Mouse (Mus musculus) spleen, adult 12 weeks (tissue): Measurements from ENCODE around the gene Psmb11.

Experiments
- DNase-seq: peaks from one replicate; pipeline ENCODE4 v3.0.0; 2022; ENCODE audit warnings: low spot score

Gene Psmb11

GRCm38 (mm10) chr14:54621133-54621532, at the start of gene Psmb11:
TSS of gene Psmb11 (plus strand) at chr14:54621433.
- no peak for DNase-seq

GRCm38 (mm10) chr14:54572122-54572521, 49.1 kb upstream of the Psmb11 start:
- DNase-seq, result no peak

- DNase-seq, result no peak
Observed at GRCm38 (mm10) chr14:54572790-54573736, 48.2 kb upstream of the Psmb11 start.

DNA sequence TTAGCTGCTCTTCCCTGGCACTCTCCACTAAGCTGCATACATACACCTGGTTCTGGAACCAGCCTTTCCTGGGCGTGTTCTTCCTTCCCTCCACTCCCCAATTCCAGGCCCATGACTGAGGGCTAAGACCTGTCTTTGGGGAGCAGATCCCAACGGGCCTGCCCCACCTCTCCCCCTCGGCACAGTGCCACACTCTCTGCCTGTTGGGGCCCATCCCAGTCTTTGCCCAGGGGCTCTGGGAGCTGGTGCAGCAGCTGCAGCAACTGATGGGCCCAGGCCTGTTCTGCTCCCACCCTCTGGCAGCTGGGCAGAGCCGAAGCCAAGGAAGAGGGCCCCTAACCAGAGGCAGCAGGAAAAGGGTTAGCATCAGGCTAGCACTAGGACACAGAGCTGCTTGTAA, 47.0 kb upstream of the Psmb11 start:
- no peak for DNase-seq

- DNase-seq, result no peak
Observed at GRCm38 (mm10) chr14:54575031-54575430, 46.2 kb upstream of the Psmb11 start.

- DNase-seq, result no peak
Observed at GRCm38 (mm10) chr14:54575631-54576030, 45.6 kb upstream of the Psmb11 start.

DNA sequence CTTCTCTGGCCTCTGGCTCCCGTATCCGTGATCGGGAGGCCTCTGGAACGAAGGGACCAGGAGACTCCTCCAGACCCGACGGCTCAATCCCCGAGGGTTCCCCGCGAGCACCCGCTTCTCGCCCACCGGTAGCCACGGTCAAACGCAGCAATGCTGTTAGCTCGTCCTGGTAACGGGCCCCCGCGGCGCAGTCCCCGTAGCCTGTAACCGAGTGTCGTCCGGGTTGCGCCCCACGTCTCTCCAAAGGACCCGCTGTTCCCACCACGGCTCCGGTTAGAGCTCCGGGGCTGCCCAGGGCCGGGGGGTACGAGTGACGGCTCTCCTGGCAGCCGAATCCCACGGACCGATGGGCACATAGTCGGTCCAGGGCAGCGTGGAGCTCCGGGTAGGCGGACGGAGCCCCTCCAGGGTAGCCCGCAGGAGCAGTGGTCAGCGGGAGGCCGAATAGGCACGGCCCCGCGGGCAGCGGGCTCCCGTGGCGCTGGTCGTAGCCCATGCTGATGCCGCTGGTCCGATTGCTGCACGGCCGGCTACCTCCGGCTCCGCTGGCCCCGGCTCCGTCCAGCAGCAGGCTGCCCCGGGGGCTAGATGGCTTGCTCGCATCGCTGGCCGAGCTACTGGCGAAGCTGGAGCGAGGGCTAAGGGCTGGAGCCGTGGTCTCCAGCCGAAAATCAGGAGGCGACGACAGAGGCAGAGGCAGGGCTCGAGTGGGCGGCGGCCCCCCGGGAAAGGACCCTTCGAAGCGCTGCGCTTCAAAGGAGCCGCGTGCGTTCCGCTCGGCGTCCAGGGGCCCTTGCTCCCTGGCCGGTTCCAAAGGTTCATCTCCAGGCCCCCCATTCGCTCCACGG, 44.8 kb upstream of the Psmb11 start:
- DNase-seq, result no peak

GRCm38 (mm10) chr14:54577089-54577982, 43.9 kb upstream of the Psmb11 start, which contains the start of gene Ajuba:
TSS of gene Ajuba (minus strand) at chr14:54577558.
- DNase-seq, result no peak

DNA sequence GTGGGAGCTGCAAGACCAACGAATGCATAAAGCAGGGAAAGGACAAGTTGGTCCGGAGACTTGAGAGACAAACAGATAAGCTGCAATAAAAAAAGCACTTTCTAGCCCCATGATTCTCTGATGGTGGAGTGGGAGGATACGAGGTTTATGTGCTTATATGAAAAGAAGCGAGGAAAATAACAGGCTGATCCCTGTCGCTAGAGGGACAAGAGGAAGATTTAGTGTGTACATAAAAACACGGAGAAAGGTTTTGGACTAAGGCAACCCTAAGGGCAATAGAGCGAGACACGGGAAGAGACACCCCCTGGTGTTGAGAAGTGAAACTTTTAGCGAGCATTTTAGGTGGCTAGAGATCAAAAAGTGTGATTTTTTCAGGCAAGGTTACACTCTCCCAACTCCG, 43.2 kb upstream of the Psmb11 start:
- no peak for DNase-seq

DNA sequence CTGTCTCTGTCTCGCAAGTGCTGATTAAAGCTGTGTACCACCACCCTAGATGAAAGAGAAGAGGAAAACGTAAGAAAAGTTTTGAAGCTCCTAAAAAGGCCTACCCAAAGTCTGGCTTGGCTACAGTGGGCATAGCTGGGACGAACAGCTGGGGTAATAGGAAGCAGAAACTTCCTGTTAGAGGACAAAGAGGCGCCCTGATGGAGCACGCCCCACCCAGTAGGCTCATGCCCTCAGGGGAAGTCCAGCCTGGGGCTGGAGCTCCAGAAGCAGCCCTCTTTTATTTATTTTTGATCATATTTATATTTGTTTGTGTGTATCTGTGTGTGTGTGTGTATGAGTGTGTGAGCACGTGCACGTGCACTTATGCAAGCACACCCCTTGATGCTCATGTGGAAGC, 41.6 kb upstream of the Psmb11 start:
- DNase-seq, result no peak

DNA sequence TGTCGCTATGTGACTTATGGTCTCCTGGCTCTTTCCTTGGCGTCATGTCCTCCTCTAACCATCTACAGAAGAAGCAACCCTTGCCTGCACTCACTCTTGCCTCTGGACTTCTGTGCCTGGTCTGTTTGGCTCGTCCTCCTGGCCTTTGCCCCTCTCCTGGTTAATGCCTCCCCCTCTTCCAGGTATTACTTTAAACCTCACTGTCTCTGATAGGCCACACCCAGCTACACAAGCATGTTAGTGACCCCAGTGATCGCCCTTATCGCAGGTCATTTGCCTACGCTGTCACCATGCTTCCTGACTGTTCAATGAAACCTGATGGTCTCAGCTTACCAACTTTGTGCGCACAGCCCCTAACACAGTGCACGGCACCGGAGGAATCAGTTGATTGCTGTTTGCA, 38.7 kb upstream of the Psmb11 start:
- DNase-seq, result no peak

DNA sequence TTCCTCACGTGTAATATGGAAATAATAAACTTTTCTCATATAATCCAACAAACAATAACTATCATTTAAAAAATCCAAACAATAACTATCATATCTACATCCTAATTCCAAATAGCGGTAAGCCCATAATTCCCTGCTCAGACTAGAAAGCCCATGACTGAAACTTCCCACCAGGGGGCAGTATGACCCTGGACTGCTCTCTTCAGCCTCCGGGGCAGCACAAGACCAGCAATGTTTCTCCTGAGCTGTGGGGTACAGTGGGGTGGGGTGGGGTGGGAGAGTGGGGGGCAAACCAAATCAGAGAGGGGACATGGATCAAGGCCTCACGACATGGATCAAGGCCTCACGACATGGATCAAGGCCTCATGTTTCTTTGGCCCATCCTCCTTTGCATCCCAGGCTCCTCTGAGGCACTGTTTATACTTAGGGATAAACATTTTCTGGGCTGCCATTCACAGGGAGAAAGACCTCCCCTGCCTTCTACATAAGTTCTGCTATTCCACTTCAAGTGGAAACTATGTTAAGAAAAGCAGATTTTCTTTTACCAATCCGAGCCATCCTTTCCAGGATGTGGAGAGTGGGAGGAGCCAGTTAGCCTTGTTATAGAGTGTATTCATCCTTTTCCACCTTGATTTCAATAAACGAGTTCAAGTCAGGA, 37.4 kb upstream of the Psmb11 start:
- DNase-seq, result no peak

- DNase-seq, result no peak
Observed at GRCm38 (mm10) chr14:54591056-54591455, 30.2 kb upstream of the Psmb11 start.

DNA sequence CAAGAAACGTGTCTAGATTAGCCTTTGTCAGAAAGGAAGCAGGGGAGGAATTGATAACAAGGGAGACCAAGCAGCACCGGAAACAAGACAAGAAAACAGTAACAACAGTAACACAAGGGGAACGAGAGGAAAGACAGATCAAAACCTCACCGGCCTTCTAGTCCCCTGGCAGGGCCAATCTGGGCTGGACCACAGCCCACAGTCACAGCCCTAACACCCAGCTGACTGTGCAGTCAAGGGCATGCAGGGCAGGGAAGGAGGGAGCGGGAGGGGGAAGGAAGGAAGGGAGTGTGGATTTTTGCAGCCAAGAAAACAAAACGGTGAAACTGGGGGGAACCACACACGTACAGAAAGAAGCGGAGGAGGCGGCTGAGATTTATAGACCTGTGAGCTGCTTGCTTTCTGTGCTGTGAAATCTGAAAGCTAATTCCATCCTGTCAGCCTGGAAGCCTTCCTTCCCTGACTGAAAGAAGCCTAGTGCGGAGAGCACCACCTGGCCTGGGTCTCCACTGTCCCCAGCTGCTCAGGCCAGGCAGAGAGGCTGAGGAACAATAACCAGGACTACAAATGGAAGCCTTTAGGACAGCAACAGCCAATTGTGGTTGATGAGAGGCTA, 28.8 kb upstream of the Psmb11 start:
- no peak for DNase-seq

GRCm38 (mm10) chr14:54594055-54594454, 27.2 kb upstream of the Psmb11 start:
- no peak for DNase-seq

- no peak for DNase-seq
Observed at GRCm38 (mm10) chr14:54594631-54595414, 26.4 kb upstream of the Psmb11 start.

- DNase-seq, result no peak
Observed at GRCm38 (mm10) chr14:54597084-54597483, 24.1 kb upstream of the Psmb11 start.

DNA sequence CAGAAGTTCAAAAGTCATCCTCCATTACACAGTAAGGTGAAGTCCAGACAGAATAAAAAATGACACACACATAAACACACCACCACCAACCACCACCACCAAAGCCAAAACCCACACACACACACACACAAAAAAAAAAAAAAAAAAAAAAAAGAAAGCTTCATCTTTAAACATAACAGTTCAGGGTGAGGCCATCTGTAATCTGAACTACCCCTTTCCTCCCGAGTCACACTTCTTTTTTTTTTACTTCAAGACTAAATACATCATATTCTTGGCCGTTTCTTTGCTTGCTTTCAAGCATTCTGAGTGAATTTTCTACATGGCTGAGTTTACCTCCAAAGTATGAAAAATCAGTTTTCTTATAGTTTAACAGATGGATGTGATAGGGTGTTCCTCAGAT, 19.6 kb upstream of the Psmb11 start:
- no peak for DNase-seq

GRCm38 (mm10) chr14:54602613-54603012, 18.6 kb upstream of the Psmb11 start:
- DNase-seq, result no peak

DNA sequence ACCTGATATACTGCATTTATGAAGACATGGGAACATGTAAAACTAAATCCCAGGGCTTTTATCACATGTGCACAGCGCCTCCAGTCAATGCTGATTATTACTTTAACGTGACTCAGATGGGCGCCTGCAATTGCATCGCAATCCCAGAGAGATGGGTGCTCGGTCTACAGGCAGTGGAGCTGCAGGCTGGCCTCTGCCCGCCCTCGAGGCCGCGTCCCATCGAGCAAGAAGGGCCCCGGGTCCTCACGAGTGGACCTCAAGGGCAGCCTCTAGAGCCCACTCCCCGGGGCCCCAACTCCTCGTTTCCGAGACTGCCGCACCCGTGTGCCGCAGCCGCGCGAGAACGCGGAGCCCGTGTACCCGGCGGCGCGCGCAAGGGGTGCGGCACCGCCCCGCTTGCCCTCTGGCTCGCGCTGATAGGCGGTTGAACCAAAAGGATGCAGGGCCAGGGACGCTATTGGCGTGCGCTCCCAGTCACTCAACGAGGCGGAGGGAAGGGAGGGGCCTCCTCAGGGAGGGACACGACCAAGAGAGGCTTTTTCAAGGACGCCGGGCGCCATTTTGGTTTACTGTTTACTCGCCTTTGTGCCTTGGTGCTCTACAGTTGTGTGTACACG, 18.1 kb upstream of the Psmb11 start:
- peak; percentile 83 for DNase-seq
